Mouse (Mus musculus) lung, postnatal 0 days (tissue): Measurements from ENCODE around the gene Bmp6.

ENCODE experiments used
- CTCF ChIP-seq: IDR thresholded peaks from 2 replicates; pipeline ENCODE4 v1.5.1; 2016; ENCODE audit warnings: antibody characterized with exemption, mild to moderate bottlenecking
- EP300 ChIP-seq: IDR thresholded peaks from 2 replicates; pipeline ENCODE4 v1.6.1; 2016; ENCODE audit warnings: antibody characterized with exemption, mild to moderate bottlenecking, control low read depth

DNA sequence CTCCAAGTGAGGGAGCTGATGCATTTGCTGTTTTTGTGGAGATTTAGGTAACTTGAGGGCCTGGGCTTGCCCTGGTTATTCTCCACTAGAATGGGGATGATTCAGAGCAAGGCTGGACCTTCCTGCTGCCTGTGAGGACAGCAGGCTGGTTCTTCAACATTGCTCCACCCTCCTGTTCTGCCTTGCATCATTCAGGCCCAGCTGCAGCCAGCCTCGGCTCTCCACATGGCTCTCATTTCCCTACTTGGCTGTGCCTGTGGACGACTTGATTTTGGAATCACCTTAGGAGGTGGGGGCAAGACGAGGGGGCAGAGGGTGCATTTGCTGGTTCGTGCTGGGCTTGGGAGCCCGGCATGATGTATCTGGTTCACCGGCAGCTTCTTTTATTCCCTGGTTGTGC is 53.8 kb downstream of the Bmp6 start:
- TF ChIP-seq EP300: no peak
- no peak for TF ChIP-seq CTCF
